Mouse (Mus musculus): Measurements from ENCODE around the gene Tmppe.

Gene Tmppe

GRCm38 (mm10) chr9:114448700-114449099 lies 47.8 kb downstream of the Tmppe start:
- ChIA-PET CTCF (interaction anchor here in 1 of 4 experiments (0.6 to 1.0 kb wide), 2 partner anchors 10 to 136 kb away, joined by 3 read pairs; no protein-coding TSS in a partner anchor), POLR2A (interaction anchor here in 3 of 4 experiments (0.6 to 1.5 kb wide), 10 partner anchors 9 to 412 kb away, joined by 3 to 9 read pairs (median 4); no protein-coding TSS in a partner anchor)

- POLR2A ChIA-PET = interaction anchor here (0.6 to 1.5 kb wide), 15 partner anchors 8 to 412 kb away, joined by 3 to 9 read pairs (median 3); no protein-coding TSS in a partner anchor
- CTCF ChIA-PET = interaction anchor here in 1 of 4 experiments (0.6 to 1.0 kb wide), 2 partner anchors 11 to 135 kb away, joined by 3 read pairs; no protein-coding TSS in a partner anchor
These were observed 48.3 kb downstream of the Tmppe start for GRCm38 (mm10) chr9:114449120-114449754.

GRCm38 (mm10) chr9:114451615-114452014 lies 50.7 kb downstream of the Tmppe start:
- CTCF ChIA-PET = interaction anchor here in 1 of 4 experiments (0.6 kb wide), 1 partner anchor 22 kb away, joined by 4 read pairs; no protein-coding TSS in a partner anchor
- POLR2A ChIA-PET = interaction anchor here in 2 of 4 experiments (1.3 to 1.4 kb wide), 3 partner anchors 16 to 39 kb away, joined by 3 read pairs; no protein-coding TSS in a partner anchor

DNA sequence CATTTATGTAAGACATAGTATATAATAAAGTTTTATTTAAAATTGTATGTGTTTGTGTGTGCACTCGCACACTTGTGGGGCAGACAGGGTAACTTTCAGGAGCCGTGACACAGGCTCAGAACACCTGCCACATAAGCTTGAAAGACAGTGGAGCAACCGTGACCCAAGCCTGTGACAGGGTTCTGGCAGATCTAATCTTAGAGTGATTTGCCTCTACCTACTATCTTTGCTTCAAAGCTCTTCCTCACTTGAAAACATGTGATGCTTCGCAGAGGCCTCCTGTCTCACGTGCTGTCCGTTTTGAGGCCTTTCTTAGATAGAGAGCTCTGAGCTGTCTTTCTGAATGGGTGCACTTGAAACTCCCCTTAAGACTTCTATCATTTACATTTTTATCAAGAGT lies 51.5 kb downstream of the Tmppe start:
- POLR2A ChIA-PET = interaction anchor here in 2 of 4 experiments (1.1 to 1.4 kb wide), 3 partner anchors 8 to 32 kb away, joined by 3 to 5 read pairs (median 3); no protein-coding TSS in a partner anchor

GRCm38 (mm10) chr9:114455420-114455819 lies 54.5 kb downstream of the Tmppe start:
- ChIA-PET POLR2A (interaction anchor here in 1 of 4 experiments (0.8 to 2.0 kb wide), 7 partner anchors 12 to 128 kb away, joined by 3 to 6 read pairs (median 4); no protein-coding TSS in a partner anchor), CTCF (interaction anchor here in 2 of 4 experiments (0.6 to 1.4 kb wide), 3 partner anchors 18 to 54 kb away, joined by 3 to 4 read pairs (median 3); partner anchors contain the start of genes Glb1 (in 1 of the 2) and Tmppe (in 1 of the 2))

More for the DNA sequence above, 51.5 kb downstream of the Tmppe start:
- CTCF ChIA-PET = no interaction called here

Data from embryonic stem cell, embryonic (primary cell).